Mouse (Mus musculus): ENCODE data around the gene Tmem222. TPM values are rescaled to one million over a fixed set of nuclear protein-coding genes. Genes with fewer than 3 reads are reported as not detected.

The Tmem222 gene
- polyA plus RNA-seq, 1 experiment: 70.6 TPM

DNA sequence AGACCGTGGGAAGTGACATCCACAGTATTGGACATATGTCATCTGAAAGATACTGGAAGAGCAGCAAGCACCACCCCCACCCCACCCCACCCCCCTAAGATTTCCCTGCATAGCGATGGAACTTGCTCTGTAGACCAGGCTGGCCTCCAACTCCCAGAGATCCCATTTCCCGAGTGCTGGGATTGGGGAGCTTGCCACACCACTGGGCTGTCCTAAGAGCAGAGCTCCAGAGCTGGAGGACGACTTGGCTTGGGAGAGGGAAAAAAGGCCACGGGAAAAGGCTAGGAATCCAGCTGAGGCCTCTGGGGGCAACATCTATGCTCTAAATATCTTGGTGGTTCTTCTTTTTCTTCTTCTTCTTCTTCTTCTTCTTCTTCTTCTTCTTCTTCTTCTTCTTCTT, 42.8 kb downstream of the Tmem222 start:
- TF ChIP-seq POLR2A (IDR thresholded peaks at IDR 0.05; ENCODE audit: low read depth, low read length) (no peak), CTCF (conservative IDR thresholded peaks at IDR 0.05; ENCODE audit: insufficient read depth, insufficient read length, low read depth, low read length) (no peak)
- Histone ChIP-seq H3K36me3 (ENCODE audit: control insufficient read depth, insufficient read depth, low read length) (no peaks in the 10 kb centered on the region), H3K27ac (ENCODE audit: insufficient read depth, low read depth, low read length) (no peak overlapping the region), H3K27me3 (replicated peaks; ENCODE audit: control insufficient read depth, insufficient read depth, low read length) (no peaks in the 10 kb centered on the region), H3K4me1 (ENCODE audit: control insufficient read depth, insufficient read depth, low read length) (no peaks in the 10 kb centered on the region), H3K4me3 (ENCODE audit: insufficient read depth, low read depth, low read length) (no peak overlapping the region)
- 68% methylated on average over 5 of the region's 5 CpGs for WGBS
- no peak for DNase-seq

DNA sequence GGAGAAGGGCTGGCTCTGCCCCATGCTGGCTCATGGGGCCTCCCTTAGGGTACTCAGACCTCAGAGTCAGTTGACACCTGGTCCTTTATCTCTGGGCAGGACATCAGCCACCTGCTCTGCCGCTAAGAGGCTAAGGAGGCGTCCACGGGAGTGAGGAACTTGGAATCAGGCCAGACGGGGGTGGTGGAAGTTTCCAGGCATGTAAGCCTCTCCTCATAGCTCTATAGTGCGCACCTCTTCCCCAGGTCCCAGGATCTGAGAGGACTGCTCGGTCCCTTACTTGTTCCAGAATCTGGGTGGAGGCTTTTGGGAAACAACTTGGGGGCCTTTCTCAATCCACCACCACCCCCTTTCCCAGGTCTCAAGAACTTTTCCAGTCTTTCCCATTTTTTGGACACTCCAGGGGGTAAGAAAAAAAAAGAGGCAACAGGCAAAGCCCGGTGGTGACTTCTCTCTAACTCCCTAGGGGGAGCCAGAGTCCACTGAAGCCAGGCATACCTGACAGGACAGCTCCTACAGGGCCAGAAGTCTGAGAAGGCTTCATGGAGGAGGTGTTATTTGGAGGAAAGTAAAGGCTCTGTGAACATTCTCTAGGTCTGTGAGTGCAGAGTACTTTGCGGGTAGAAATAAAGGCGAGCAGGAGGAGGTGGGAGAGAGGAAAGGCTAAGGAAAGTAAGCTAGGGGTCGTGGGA, 44.2 kb downstream of the Tmem222 start:
- no peaks in the 10 kb centered on the region for H3K4me1 ChIP-seq (ENCODE audit: control insufficient read depth, insufficient read depth, low read length)
- WGBS: 42% methylated on average over 10 of the region's 10 CpGs
- H3K4me3 ChIP-seq (ENCODE audit: insufficient read depth, low read depth, low read length): no peak overlapping the region
- H3K27me3 ChIP-seq (replicated peaks; ENCODE audit: control insufficient read depth, insufficient read depth, low read length): no peaks in the 10 kb centered on the region
- peak; percentile 78 for DNase-seq
- H3K27ac ChIP-seq (ENCODE audit: insufficient read depth, low read depth, low read length): no peak overlapping the region
- TF ChIP-seq POLR2A (IDR thresholded peaks at IDR 0.05; ENCODE audit: low read depth, low read length) (no peak), CTCF (conservative IDR thresholded peaks at IDR 0.05; ENCODE audit: insufficient read depth, insufficient read length, low read depth, low read length) (peak; percentile 83)
- H3K36me3 ChIP-seq (ENCODE audit: control insufficient read depth, insufficient read depth, low read length): no peaks in the 10 kb centered on the region

DNA sequence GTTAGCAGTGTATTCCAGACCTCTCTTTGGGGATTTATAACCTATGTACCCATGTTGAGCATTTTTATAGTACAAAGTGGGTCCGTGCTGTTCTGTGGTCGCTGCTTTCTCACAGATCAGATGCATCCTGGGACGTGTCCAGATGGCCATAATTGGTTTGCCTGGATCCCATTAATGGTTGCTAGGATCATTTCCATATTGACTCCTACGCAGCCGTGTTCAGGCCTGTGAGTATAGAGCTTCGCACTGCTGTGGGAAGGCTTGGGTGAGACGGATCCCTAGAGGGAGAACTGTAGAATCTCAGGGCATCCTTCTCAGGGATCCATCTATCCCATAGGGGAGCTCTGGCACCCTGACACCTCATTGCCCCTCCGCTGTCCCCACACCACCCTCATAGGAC, 48.0 kb downstream of the Tmem222 start:
- DNase-seq: no peak
- TF ChIP-seq CTCF (conservative IDR thresholded peaks at IDR 0.05; ENCODE audit: insufficient read depth, insufficient read length, low read depth, low read length) (no peak), POLR2A (IDR thresholded peaks at IDR 0.05; ENCODE audit: low read depth, low read length) (no peak)
- Histone ChIP-seq H3K27me3 (replicated peaks; ENCODE audit: control insufficient read depth, insufficient read depth, low read length) (no peaks in the 10 kb centered on the region), H3K36me3 (ENCODE audit: control insufficient read depth, insufficient read depth, low read length) (no peaks in the 10 kb centered on the region), H3K27ac (ENCODE audit: insufficient read depth, low read depth, low read length) (no peak overlapping the region), H3K4me3 (ENCODE audit: insufficient read depth, low read depth, low read length) (no peak overlapping the region), H3K4me1 (ENCODE audit: control insufficient read depth, insufficient read depth, low read length) (no peaks in the 10 kb centered on the region)
- 79% methylated on average over 8 of the region's 8 CpGs for WGBS

DNA sequence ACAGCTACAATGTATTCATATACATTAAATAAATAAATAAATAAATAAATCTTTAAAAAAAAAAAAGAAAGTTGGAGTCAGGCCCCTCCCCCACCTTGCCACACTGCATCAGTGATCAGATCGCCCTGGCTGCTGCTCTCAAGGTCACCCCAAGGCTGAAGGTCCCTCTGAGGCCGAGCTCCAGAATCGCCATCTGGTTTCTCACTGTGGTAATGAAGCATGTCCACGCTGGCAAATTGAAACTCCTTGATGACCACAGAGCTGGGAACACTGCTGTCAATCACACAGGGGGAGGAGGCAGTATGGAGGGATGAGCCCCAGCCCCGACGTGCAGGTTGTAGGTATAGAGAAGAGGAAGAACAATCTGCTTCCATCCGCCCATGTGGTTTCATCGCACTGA, 50.0 kb downstream of the Tmem222 start:
- DNase-seq: no peak
- Histone ChIP-seq H3K4me3 (ENCODE audit: insufficient read depth, low read depth, low read length) (no peak overlapping the region), H3K27ac (ENCODE audit: insufficient read depth, low read depth, low read length) (no peak overlapping the region), H3K27me3 (replicated peaks; ENCODE audit: control insufficient read depth, insufficient read depth, low read length) (no peaks in the 10 kb centered on the region), H3K4me1 (ENCODE audit: control insufficient read depth, insufficient read depth, low read length) (no peaks in the 10 kb centered on the region), H3K36me3 (ENCODE audit: control insufficient read depth, insufficient read depth, low read length) (no peaks in the 10 kb centered on the region)
- no peak for TF ChIP-seq POLR2A (IDR thresholded peaks at IDR 0.05; ENCODE audit: low read depth, low read length)
- TF ChIP-seq CTCF (conservative IDR thresholded peaks at IDR 0.05; ENCODE audit: insufficient read depth, insufficient read length, low read depth, low read length): no peak
- WGBS: 42% methylated on average over 8 of the region's 8 CpGs

DNA sequence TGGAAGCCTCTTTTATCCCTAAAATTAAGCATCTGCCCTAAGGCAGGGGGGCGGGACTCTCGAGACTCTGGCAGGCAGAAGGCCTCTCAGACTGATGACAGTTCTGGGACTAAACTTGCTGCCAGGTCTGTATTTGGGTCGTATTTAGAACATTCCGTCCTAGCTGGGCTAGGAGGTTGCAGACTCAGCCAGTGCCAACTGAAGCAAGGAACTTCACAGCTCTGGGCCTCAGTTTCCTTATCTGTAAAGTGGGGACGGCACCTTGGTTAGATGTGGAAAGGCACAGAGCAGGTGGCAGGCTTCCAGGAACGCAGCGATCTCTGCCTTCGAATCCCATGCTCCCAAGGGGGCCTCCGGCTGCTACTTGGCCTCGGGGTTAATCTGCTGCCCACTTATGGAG, 51.5 kb downstream of the Tmem222 start:
- H3K4me1 ChIP-seq (ENCODE audit: control insufficient read depth, insufficient read depth, low read length): no peaks in the 10 kb centered on the region
- H3K4me3 ChIP-seq (ENCODE audit: insufficient read depth, low read depth, low read length): no peak overlapping the region
- TF ChIP-seq POLR2A (IDR thresholded peaks at IDR 0.05; ENCODE audit: low read depth, low read length) (no peak), CTCF (conservative IDR thresholded peaks at IDR 0.05; ENCODE audit: insufficient read depth, insufficient read length, low read depth, low read length) (no peak)
- 59% methylated on average over 10 of the region's 10 CpGs for WGBS
- no peak overlapping the region for H3K27ac ChIP-seq (ENCODE audit: insufficient read depth, low read depth, low read length)
- DNase-seq: no peak
- H3K27me3 ChIP-seq (replicated peaks; ENCODE audit: control insufficient read depth, insufficient read depth, low read length): no peaks in the 10 kb centered on the region
- H3K36me3 ChIP-seq (ENCODE audit: control insufficient read depth, insufficient read depth, low read length): no peaks in the 10 kb centered on the region

DNA sequence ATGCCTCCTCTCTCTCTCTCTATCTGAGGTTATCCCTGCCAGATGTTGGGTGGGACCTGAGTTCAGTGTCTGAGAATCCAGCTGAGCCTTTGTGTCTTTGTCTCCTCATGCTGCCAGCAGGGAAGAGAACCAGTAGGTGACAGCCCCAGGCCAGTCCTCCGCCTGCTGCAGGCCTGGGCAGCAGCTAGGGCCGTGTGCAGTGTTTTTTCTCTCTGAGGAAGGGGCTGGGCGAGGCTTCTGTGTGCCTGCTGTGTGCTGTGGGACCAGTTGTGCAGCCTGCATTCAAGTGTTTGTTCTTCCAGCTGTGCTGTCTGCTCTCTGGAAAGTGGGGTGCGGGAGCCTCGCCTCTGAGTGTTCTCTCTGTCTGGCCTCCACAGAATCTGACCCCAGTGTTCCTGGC, 53.7 kb downstream of the Tmem222 start:
- no peak overlapping the region for H3K4me3 ChIP-seq (ENCODE audit: insufficient read depth, low read depth, low read length)
- H3K27me3 ChIP-seq (replicated peaks; ENCODE audit: control insufficient read depth, insufficient read depth, low read length): no peaks in the 10 kb centered on the region
- no peaks in the 10 kb centered on the region for H3K36me3 ChIP-seq (ENCODE audit: control insufficient read depth, insufficient read depth, low read length)
- no peak overlapping the region for H3K27ac ChIP-seq (ENCODE audit: insufficient read depth, low read depth, low read length)
- no peak for DNase-seq
- TF ChIP-seq POLR2A (IDR thresholded peaks at IDR 0.05; ENCODE audit: low read depth, low read length) (no peak), CTCF (conservative IDR thresholded peaks at IDR 0.05; ENCODE audit: insufficient read depth, insufficient read length, low read depth, low read length) (no peak)
- no peaks in the 10 kb centered on the region for H3K4me1 ChIP-seq (ENCODE audit: control insufficient read depth, insufficient read depth, low read length)
- 84% methylated on average over 5 of the region's 5 CpGs for WGBS

DNA sequence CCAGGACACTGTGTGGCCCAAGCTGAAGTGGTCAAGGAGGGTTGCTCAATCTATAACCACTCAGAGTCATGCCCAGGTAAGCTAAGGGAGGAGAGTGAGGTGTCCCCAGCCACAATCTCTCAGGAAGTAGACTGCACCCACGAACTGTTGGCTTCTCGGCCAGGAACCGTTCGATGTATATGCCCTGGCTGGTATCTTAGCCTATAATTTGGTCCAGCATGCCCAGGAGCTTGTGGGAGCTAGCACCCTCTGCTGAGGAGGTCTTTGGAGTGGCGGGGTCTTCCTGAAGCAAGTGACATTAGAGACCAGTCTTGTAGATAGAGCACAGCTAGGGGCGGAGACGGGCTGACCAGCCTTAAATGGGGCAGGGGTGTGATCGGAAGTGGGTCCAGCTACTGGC, 55.9 kb downstream of the Tmem222 start:
- 91% methylated on average over 8 of the region's 8 CpGs for WGBS
- H3K27me3 ChIP-seq (replicated peaks; ENCODE audit: control insufficient read depth, insufficient read depth, low read length): no peaks in the 10 kb centered on the region
- H3K4me3 ChIP-seq (ENCODE audit: insufficient read depth, low read depth, low read length): no peak overlapping the region
- H3K4me1 ChIP-seq (ENCODE audit: control insufficient read depth, insufficient read depth, low read length): 0 out of 2 replicates have a peak, but pooled peaks cover 2% of the 10 kb centered on the region
- DNase-seq: no peak
- no peak for TF ChIP-seq POLR2A (IDR thresholded peaks at IDR 0.05; ENCODE audit: low read depth, low read length)
- no peak for TF ChIP-seq CTCF (conservative IDR thresholded peaks at IDR 0.05; ENCODE audit: insufficient read depth, insufficient read length, low read depth, low read length)
- H3K36me3 ChIP-seq (ENCODE audit: control insufficient read depth, insufficient read depth, low read length): no peaks in the 10 kb centered on the region
- H3K27ac ChIP-seq (ENCODE audit: insufficient read depth, low read depth, low read length): no peak overlapping the region
